Mouse (Mus musculus) embryonic fibroblast, embryonic 13.5 days (primary cell): Measurements from ENCODE around the gene Ttc30a1.

Source experiments
- CTCF ChIP-seq: IDR thresholded peaks from 2 replicates; pipeline ENCODE4 v1.5.1; 2011; ENCODE audit warnings: mild to moderate bottlenecking, control low read depth, low read length, moderate library complexity, borderline replicate concordance; ENCODE audit not compliant: insufficient read depth
- POLR2A ChIP-seq: IDR thresholded peaks from 2 replicates; pipeline ENCODE4 v1.6.1; 2011; ENCODE audit warnings: low read depth, mild to moderate bottlenecking, control low read depth, low read length, moderate library complexity

- TF ChIP-seq POLR2A (no peak), CTCF (no peak)
Measured at GRCm38 (mm10) chr2:75960366-75961330, 21.1 kb downstream of the Ttc30a1 start.
